7 mouse cellular contexts compared by ENCODE assay signal in the genomic region with DNA sequence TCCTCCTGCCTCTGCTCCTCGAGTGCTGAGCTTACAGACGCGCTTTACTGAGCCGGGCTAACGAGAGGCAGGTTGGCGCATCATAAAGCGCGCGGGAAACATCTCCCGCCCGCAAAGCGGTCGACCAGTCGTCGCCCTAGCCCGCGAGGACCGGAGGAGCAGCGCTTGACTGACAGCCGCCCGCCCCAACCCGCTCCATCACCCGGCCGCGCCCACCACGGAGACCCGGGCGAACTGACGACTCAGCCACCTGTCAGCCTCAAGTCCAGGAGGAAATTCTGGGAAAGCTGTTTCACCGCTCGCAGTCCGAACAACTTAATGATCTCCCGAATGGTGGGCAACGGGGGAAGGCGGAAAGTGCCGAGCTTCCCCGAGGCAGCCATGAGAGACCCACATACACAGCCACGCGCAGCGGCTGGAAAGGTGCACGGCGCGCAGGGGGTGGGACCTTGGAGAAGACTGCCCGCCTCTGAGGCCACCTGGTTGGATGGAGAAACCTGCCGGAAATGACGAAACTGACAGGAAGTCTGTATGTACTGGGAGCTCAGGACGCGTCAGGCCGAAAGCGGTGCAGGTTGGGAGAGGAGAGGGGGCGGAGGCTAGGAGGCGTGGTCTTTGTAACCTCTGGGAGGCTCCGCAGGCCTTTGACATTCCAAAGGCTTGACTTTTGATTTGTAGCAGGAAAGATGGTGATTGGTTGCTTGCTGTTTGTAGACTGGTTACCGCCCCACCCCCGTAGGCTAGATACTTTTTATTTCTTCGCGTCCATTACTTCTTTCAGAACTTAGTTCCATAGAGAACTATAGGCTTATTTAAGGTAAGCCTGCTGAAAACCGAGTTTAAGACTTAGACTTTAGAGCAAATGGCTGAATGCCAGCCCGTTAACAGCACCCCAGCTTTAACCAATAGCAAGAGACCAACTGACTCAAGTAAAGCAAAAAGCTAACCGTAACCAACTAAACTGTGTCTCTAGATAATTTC. TPM values are rescaled to one million over a fixed set of nuclear protein-coding genes. Genes with fewer than 3 reads are reported as not detected.
DNase-seq lines count a peak whose midpoint lies in the region; ATAC-seq and TF ChIP-seq lines count a peak whose summit lies in the region.

A gene (minus strand): TSS at position 451 of the 981 bp plus-strand sequence.

- peak within 1 kb of the TSS; percentile 76 for H3K4me3 ChIP-seq in embryonic facial prominence, embryonic 10.5 days
- peak within 1 kb of the TSS; percentile 52 for H3K4me3 ChIP-seq in intestine, postnatal 0 days (ENCODE audit: low read depth, low read length)
- peak within 1 kb of the TSS; percentile 65 for H3K4me3 ChIP-seq in midbrain, embryonic 12.5 days
- peak within 1 kb of the TSS; percentile 91 for H3K4me3 ChIP-seq in small intestine, adult 2 months (ENCODE audit: low read depth, low read length)

- TF ChIP-seq POLR2A in small intestine, adult 2 months (IDR thresholded peaks at IDR 0.05; ENCODE audit: low read depth, low read length), result peak; percentile 44; the same call in 1 of the 2 replicates

- intact Hi-C loops in left cerebral cortex, postnatal 4 days (cut with DNase I), result no loop called here

- peaks cover 18% of the 10 kb centered on the region for H3K4me1 ChIP-seq in embryonic facial prominence, embryonic 10.5 days
- H3K4me1 ChIP-seq in intestine, postnatal 0 days (replicated peaks; ENCODE audit: control insufficient read depth, insufficient read depth, low read length), result 0 out of 2 replicates have a peak, but pooled peaks cover 7% of the 10 kb centered on the region
- H3K4me1 ChIP-seq in midbrain, embryonic 12.5 days, result peaks cover 8% of the 10 kb centered on the region
- H3K4me1 ChIP-seq in small intestine, adult 2 months (ENCODE audit: control insufficient read depth, insufficient read depth, insufficient read length, low read length), result peaks cover 4% of the 10 kb centered on the region; the same call in 1 of the 2 replicates

- 0 out of 2 replicates have a peak, but pooled peaks have one; percentile 1 for TF ChIP-seq CTCF in intestine, postnatal 0 days (IDR thresholded peaks at IDR 0.05; ENCODE audit: low read depth)
- no peak; the same call in 1 of the 2 replicates for TF ChIP-seq CTCF in small intestine, adult 2 months (IDR thresholded peaks at IDR 0.05; ENCODE audit: extremely low read depth, insufficient read length, insufficient replicate concordance, low read depth, low read length)

- peak; percentile 100 for ATAC-seq in intestine, postnatal 0 days
- ATAC-seq in midbrain, embryonic 12.5 days (ENCODE audit: low FRiP score, low read depth), result peak; percentile 100

- H3K27ac ChIP-seq in embryonic facial prominence, embryonic 10.5 days (replicated peaks), result peak within 1 kb of the TSS; percentile 87
- peak within 1 kb of the TSS; percentile 63 for H3K27ac ChIP-seq in intestine, postnatal 0 days (ENCODE audit: low read depth, low read length)
- peak within 1 kb of the TSS; percentile 76 for H3K27ac ChIP-seq in midbrain, embryonic 12.5 days (replicated peaks)
- H3K27ac ChIP-seq in small intestine, adult 2 months (ENCODE audit: insufficient read depth, low read depth, low read length), result peak within 1 kb of the TSS; percentile 72

- H3K9ac ChIP-seq in intestine, postnatal 0 days (ENCODE audit: low read depth, low read length), result peak within 1 kb of the TSS; percentile 41; the same call in 1 of the 2 replicates
- H3K9ac ChIP-seq in midbrain, embryonic 12.5 days (replicated peaks), result peak within 1 kb of the TSS; percentile 53

- DNase-seq in adrenal gland, postnatal 10 days, result peak; percentile 97
- peak; percentile 98 for DNase-seq in embryonic facial prominence, embryonic 10.5 days (ENCODE audit: low spot score)
- peak; percentile 92 for DNase-seq in gonadal fat pad, adult 2 months (ENCODE audit: low read depth)
- DNase-seq in left cerebral cortex, postnatal 4 days, result peak; percentile 97

- peak within 1 kb of the TSS; percentile 71 for H3K4me2 ChIP-seq in intestine, postnatal 0 days (replicated peaks; ENCODE audit: low read depth)
- peak within 1 kb of the TSS; percentile 66 for H3K4me2 ChIP-seq in midbrain, embryonic 12.5 days (replicated peaks)

- no peaks in the 10 kb centered on the region for H3K27me3 ChIP-seq in embryonic facial prominence, embryonic 10.5 days (replicated peaks; ENCODE audit: low read depth, poor library complexity, severe bottlenecking)
- no peaks in the 10 kb centered on the region for H3K27me3 ChIP-seq in intestine, postnatal 0 days (replicated peaks; ENCODE audit: control insufficient read depth, insufficient read depth, low read length)
- H3K27me3 ChIP-seq in midbrain, embryonic 12.5 days, result no peaks in the 10 kb centered on the region
- H3K27me3 ChIP-seq in small intestine, adult 2 months (ENCODE audit: control insufficient read depth, insufficient read depth, low read length), result no peaks in the 10 kb centered on the region

- H3K36me3 ChIP-seq in embryonic facial prominence, embryonic 10.5 days (replicated peaks), result no peaks in the 10 kb centered on the region
- 0 out of 2 replicates have a peak, but pooled peaks cover 4% of the 10 kb centered on the region for H3K36me3 ChIP-seq in intestine, postnatal 0 days (ENCODE audit: control insufficient read depth, insufficient read depth)
- H3K36me3 ChIP-seq in midbrain, embryonic 12.5 days, result no peaks in the 10 kb centered on the region
- H3K36me3 ChIP-seq in small intestine, adult 2 months (ENCODE audit: control insufficient read depth, insufficient read depth, low read length), result no peaks in the 10 kb centered on the region; the same call in 1 of the 2 replicates

- H3K9me3 ChIP-seq in embryonic facial prominence, embryonic 10.5 days, result no peaks in the 10 kb centered on the region
- no peaks in the 10 kb centered on the region for H3K9me3 ChIP-seq in intestine, postnatal 0 days (ENCODE audit: control insufficient read depth)
- no peaks in the 10 kb centered on the region for H3K9me3 ChIP-seq in midbrain, embryonic 12.5 days

- WGBS in embryonic facial prominence, embryonic 10.5 days, result 1% methylated on average over 60 of the region's 60 CpGs
- WGBS in intestine, postnatal 0 days, result under 1% methylated on average over 60 of the region's 60 CpGs
- under 1% methylated on average over 60 of the region's 60 CpGs for WGBS in midbrain, embryonic 12.5 days
- under 1% methylated on average over 60 of the region's 60 CpGs for WGBS in small intestine, adult 2 months

RNA-seq across cellular contexts. Expression of the gene that starts here (rescaled TPM):
- 10 to 100 TPM; 12.0 to 15.0 TPM for total RNA-seq in adrenal gland, postnatal 10 days (2021)
- 16.3 and 18.7 TPM in 2 replicates for polyA plus RNA-seq in embryonic facial prominence, embryonic 10.5 days (2016; fragmentation: Nextera tagmentation; extraction: Ambion mirVana)
- polyA plus RNA-seq in gonadal fat pad, adult 2 months (2012; rRNA removed), result 4.5 and 5.0 TPM in 2 replicates
- polyA plus RNA-seq in intestine, postnatal 0 days (2015; fragmentation: Nextera tagmentation; extraction: Ambion mirVana), result 5.6 and 6.2 TPM in 2 replicates
- total RNA-seq in left cerebral cortex, postnatal 4 days (2021), result 1 to 10 TPM; 4.8 to 5.2 TPM
- 15.9 and 16.3 TPM in 2 replicates for polyA plus RNA-seq in midbrain, embryonic 12.5 days (2016; fragmentation: Nextera tagmentation; extraction: Ambion mirVana)
- 0.22 and 0.34 TPM in 2 replicates for polyA plus RNA-seq in small intestine, adult 2 months (2012; rRNA removed)

Comparison
In these comparisons a context has a peak if more than half of its experiments do, and no peak if none do; other contexts are left out.
1. Peak in every context shown above with its lines: DNase-seq, ATAC-seq, H3K4me3 ChIP-seq and H3K27ac ChIP-seq.